Mouse (Mus musculus): ENCODE results near the gene Ndufa7.

The Ndufa7 gene

GRCm38 (mm10) chr17:33810334-33811141, 13.8 kb upstream of the Ndufa7 start, which contains the start of gene Kank3:
TSS of gene Kank3 (plus strand) at chr17:33810519.
- peak; percentile 93 to 99 for DNase-seq (ENCODE audit: inconsistent age in 2 of 2, low spot score in 1 of 2)

DNA sequence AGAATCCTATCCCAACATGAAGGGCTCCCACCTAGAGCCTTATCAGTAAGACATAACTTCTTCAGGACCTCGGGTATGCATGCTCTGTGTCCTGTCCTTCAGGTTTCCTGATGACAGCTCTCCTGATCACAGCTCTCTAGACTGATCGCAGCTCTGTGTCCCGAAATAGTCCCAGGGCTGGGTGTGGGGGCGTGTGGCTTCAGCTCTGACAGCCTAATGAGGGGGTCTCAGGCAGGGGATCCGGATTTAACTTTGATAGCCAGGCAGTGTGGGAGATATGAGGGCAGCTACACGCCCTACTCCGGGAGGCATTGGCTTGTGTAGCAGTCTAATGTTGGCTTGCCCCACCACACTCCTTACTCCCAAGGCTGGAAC, 13.2 kb upstream of the Ndufa7 start:
- peak; percentile 52 to 86 for DNase-seq (ENCODE audit: inconsistent age in 2 of 2, low spot score in 1 of 2)

DNA sequence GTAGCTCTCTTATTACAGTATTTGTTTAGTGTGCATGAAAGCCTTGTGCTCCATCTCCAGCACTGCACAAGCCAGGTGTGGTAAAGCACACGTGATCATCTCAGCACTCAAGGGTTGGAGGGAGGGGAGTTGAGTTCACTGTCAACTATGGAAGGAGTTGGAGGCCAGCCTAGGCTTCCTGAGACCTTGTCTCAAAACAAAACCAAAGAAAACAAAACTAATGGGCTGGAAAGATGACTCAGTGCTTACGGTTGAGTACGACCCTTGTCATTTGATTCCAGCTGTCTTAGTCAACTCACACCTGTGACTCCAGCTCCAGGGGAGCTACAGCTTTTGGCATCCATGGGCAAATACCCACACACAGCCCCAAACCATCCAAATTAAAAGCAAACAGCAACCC, 11.9 kb upstream of the Ndufa7 start:
- DNase-seq (ENCODE audit: inconsistent age in 2 of 2, low spot score in 1 of 2): peak; percentile 38 to 71

DNA sequence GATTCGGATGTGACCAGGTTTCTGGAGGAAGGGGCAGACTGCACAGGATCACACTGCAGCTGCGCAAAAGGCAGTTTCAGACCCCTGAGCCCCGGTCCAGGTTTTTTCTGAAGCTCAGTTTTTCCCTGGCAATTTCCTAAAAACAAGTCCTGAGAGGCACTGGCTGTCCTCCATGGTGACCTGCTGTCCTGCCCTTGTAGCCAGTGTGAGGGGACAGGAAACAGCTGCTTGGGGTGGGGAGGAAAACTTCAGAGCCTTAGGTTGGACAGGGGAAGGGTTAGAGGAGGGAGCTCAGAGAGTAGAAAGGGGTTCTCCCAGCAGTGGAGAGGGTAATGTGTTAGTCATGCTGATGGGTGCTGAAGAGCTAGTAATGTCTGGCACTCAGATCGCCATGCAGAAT, 11.4 kb upstream of the Ndufa7 start:
- DNase-seq (ENCODE audit: inconsistent age in 2 of 2, low spot score in 1 of 2): peak; percentile 63 to 80

DNA sequence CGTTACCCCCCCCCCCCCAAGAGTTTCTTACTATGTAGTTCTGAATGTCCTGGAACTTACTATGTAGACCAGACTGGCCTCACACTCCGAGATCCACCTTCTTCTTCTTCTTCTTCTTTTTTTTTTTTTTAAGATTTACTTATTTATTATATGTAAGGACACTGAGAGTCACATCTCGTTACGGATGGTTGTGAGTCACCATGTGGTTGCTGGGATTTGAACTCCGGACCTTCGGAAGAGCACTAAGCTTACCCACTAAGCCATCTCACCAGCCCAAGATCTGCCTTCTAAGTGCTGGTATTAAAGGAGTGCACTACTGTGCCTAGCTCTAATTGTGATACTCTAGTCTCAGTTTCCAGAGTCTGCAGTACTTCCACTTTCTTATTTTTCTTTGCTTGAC, 9.0 kb upstream of the Ndufa7 start:
- no peak for DNase-seq (ENCODE audit: inconsistent age in 2 of 2, low spot score in 1 of 2)

GRCm38 (mm10) chr17:33816612-33817011, 7.8 kb upstream of the Ndufa7 start:
- DNase-seq (ENCODE audit: inconsistent age in 2 of 2, low spot score in 1 of 2): no peak

GRCm38 (mm10) chr17:33817184-33817968, 7.0 kb upstream of the Ndufa7 start:
- DNase-seq (ENCODE audit: inconsistent age in 2 of 2, low spot score in 1 of 2): peak; percentile 94 to 97

GRCm38 (mm10) chr17:33817969-33818643, 6.3 kb upstream of the Ndufa7 start:
- no peak for DNase-seq (ENCODE audit: inconsistent age in 2 of 2, low spot score in 1 of 2)

DNA sequence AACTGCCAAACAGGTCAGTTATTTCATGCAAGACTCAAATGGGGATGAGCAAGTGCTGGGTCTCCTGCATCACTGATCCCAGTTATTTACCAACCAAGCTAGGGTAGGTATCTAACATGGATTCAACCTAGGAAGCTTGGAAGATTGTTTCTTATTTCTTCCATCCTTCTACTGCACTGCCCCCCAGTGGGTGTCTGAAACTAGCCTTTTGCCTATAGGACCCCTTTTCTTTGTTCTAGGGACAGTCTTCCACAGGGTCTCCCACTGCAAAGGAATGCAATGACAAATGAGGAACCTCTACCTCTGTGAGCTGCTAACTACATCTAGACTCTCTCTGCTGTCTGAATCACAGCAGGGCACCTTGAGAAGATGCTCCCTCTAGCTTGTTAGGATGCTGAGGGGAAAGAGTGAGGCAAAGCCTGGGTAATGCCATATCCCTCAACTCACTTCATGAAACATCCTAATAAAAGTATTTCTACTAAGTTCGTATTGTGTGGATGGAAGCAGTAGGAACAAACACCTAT, 1.9 kb upstream of the Ndufa7 start:
- DNase-seq (ENCODE audit: inconsistent age in 2 of 2, low spot score in 1 of 2): peak in 1 of 2 experiments; percentile 36

DNA sequence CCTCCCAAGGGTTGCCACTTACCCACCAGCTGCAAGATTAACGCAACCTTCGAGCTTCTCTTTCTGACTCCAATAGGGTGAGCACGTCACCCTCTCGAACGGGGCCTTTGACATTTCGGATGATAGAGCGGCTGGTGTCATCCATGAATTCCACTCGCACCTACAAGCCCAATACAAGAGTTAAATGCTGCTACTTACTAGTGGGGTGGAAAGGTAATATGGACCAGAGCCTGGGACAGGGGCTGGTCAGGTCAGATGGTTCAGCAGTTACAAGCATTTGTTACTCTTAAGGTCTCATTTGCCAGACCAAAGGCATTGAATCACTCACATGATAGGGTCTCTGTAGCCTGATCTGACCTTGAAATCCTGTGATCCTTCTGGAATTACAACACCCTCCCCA, 1.2 kb upstream of the Ndufa7 start:
- DNase-seq (ENCODE audit: inconsistent age in 2 of 2, low spot score in 1 of 2): peak in 1 of 2 experiments; percentile 62

DNA sequence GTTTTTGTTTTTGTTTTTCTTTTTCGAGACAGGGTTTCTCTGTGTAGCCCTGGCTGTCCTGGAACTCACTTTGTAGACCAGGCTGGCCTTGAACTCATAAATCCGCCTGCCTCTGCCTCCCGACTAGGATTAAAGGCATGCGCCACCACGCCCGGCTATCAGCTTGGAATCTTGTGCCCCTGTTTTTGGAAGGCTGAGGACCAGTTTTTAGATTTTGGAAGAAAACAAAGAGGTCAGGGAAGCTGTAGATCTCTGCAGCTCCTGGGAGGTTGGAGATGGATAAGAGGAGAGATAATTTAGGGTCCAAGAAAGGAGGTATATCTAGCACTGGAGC, 592 bp downstream of the Ndufa7 start:
- peak in 1 of 2 experiments; percentile 74 for DNase-seq (ENCODE audit: inconsistent age in 2 of 2, low spot score in 1 of 2)

DNA sequence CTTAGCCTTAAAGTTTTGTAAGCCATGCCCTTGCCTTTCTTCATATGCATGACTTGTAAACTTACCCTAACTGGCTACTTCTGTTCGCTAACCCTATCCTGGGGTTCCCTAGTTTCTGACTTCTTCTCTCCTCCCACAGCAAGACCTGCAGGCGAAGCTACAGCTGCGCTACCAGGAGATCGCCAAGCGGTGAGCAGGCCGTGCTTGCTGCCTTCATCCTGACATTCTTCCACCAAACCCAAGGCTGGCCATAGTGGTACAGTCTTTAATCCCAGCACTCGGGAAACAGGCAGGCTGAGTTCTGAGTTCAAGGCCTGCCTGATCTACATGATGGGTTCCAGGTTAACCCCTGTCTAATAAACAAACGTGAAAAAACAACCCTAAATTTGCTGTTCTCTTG, 1.1 kb downstream of the Ndufa7 start:
- DNase-seq (ENCODE audit: inconsistent age in 2 of 2, low spot score in 1 of 2): peak in 1 of 2 experiments; percentile 56

DNA sequence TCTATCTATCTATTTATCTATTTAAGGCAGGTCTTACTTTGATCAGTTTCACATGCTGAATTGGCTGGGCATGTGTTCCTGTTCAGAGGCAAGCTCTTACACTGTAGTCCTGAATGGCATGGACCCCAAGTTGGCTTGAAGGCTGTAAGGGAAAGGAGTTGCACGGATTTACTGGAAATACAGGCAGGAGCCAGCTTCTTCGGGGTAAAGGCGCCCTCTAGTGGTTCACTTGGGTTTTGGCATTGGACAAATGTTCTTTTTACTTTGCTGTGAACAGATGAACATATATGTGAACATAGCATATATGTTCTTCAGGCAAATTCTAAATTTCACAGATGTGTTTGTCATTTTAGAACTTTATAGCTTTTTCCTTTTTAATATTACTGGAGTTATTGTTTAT, 2.5 kb downstream of the Ndufa7 start:
- peak; percentile 70 to 92 for DNase-seq (ENCODE audit: inconsistent age in 2 of 2, low spot score in 1 of 2)

- DNase-seq (ENCODE audit: inconsistent age in 2 of 2, low spot score in 1 of 2): peak; percentile 92 to 97
Measured at GRCm38 (mm10) chr17:33828892-33829291, 4.5 kb downstream of the Ndufa7 start.

DNA sequence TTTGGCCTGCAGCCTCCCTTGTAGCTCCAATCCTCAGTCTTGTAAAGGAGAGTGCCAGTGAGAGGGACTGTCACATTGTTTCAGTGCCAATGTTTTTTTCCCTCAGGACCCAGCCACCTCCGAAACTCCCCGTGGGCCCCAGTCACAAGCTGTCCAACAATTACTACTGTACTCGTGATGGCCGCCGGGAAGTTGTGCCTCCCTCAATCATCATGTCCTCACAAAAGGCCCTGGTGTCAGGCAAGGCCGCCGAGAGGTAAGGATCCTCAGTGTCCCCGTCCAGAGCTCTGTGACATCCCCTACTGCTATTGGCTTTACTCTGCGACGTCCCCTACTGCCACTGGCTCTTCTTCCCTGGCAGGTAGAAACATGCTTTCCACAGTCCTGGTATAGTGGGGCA, 5.2 kb downstream of the Ndufa7 start:
- DNase-seq (ENCODE audit: inconsistent age in 2 of 2, low spot score in 1 of 2): peak; percentile 31 to 61

DNA sequence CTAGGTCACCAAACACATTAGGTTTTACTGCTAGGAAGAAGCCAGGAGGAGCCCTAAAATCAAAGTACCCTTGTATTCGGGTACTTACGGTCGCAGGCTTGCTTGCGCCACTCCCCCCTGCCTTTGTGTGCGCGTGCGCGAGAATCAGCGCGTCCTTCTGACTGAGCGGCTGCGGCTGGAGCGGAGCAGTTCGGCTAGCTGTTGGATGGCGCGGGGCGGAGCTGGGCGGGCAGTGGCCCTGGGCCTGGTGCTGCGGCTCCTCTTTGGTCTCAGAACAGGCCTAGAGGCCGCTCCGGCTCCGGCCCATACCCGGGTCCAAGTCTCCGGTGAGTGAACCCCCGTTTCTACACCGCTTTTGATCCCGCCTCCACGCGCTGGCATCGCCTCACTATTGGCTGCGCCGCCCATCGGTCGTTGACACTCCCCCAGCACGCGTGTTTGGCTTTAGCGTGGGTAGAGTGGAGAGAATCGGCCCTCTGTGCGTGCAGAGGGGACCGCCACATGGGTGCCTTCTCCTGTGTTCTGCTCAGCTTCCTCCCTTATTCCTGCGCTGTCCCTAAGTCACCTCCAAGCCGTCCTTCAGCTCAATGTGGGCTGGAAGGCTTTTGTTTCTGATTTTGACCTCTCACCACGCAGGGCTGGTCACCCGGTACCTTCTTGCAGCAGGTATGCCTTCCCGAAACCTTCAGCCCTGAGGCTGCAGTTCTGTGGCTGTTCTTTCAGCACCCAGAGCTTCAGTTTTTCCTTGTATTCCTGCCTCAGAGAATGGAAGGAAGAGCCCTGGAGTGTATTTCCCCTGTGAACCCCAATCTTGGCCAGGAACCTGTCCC, 18.8 kb downstream of the Ndufa7 start, which contains the start of gene Cd320:
Cd320 (plus strand) TSS at position 126 of the 830 bp plus-strand sequence.
- peak; percentile 93 to 98 for DNase-seq (ENCODE audit: inconsistent age in 2 of 2, low spot score in 1 of 2)

DNA sequence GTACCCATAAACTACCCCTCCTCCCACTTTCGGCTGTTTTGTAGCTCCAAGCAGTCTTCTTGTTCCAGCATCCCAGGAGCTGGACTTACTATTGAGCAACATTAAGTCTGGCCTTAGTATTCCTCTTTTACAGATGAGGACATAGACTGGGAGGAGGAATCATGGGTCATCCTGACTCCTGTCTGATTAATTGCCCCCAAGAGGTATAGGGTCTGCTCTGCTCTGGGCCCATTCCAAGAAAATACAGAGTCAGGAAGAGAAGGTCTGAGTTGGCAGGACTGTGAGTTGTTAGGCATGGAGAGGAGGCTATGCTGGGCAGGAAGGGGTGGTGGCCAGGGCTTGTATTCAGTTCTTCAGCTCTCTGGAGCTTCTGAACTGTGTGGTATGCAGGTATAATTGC, 19.8 kb downstream of the Ndufa7 start:
- no peak for DNase-seq (ENCODE audit: inconsistent age in 2 of 2, low spot score in 1 of 2)

DNA sequence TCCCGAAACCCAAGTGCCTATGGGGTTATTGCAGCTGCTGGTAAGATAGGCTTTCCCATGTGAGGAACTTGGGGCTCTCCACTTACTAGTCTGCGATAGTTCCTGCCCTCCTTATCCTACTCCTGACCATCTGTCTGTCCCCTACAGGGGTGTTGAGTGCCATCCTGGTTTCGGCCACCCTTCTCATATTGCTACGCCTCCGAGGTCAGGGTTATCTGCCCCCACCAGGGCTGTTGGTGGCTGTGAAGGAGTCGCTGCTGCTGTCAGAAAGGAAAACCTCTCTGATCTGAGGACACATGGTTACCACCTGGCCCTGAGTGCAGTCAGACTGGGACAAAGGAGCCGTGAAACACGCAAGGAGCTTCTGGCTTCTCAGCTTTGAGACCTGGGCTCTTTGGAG, 23.8 kb downstream of the Ndufa7 start:
- DNase-seq (ENCODE audit: inconsistent age in 2 of 2, low spot score in 1 of 2): no peak

- DNase-seq (ENCODE audit: inconsistent age in 2 of 2, low spot score in 1 of 2): no peak
Measured at GRCm38 (mm10) chr17:33851331-33851730, 27.0 kb downstream of the Ndufa7 start.

GRCm38 (mm10) chr17:33857816-33858215, 33.4 kb downstream of the Ndufa7 start:
- DNase-seq (ENCODE audit: inconsistent age in 2 of 2, low spot score in 1 of 2): no peak

Data from adrenal gland, adult (tissue).